Mouse (Mus musculus) heart, embryonic 14.5 days (tissue): ENCODE data around the gene Polr3b. TPM values are rescaled to one million over a fixed set of nuclear protein-coding genes. Genes with fewer than 3 reads are reported as not detected.

Source experiments
- ATAC-seq: fragments of 200-750 bp; cut with Nextera tagmentation; 2 replicates; pipeline ENCODE4 v1.8.0; 2017; ENCODE audit warnings: low read depth, moderate TSS enrichment; ENCODE audit not compliant: insufficient number of reproducible peaks, insufficient read depth, low FRiP score
- H3K27ac ChIP-seq, 2 experiments: fragments of 200-500 bp in 1 of 2; fragments of 300-500 bp in 1 of 2; sonication (generic) in 1 of 2; replicated peaks in 1 of 2; 2 replicates each; pipeline ENCODE4 v1.5.1; 2012 to 2014; ENCODE audit warnings: low read depth in 2 of 2, low read length in 2 of 2, control low read depth in 1 of 2, mild to moderate bottlenecking in 1 of 2, mixed read lengths in 1 of 2; ENCODE audit not compliant: control insufficient read depth in 1 of 2, insufficient read depth in 1 of 2
- H3K27me3 ChIP-seq: fragments of 300-500 bp; sonication (generic); 2 replicates; pipeline ENCODE4 v1.6.1; 2014; ENCODE audit warnings: mild to moderate bottlenecking, low read length, control low read depth; ENCODE audit not compliant: control insufficient read depth, insufficient read depth
- H3K36me3 ChIP-seq: fragments of 300-500 bp; sonication (generic); 2 replicates; pipeline ENCODE4 v1.6.1; 2014; ENCODE audit warnings: mild to moderate bottlenecking, control low read depth, low read length, mixed read lengths; ENCODE audit not compliant: control insufficient read depth, insufficient read depth
- H3K4me1 ChIP-seq, 2 experiments: fragments of 200-500 bp in 1 of 2; fragments of 300-500 bp in 1 of 2; sonication (generic) in 1 of 2; 2 replicates each; pipeline ENCODE4 v1.6.1; 2012 to 2014; ENCODE audit warnings: low read length in 2 of 2, control low read depth in 1 of 2, mixed read lengths in 1 of 2; ENCODE audit not compliant: control insufficient read depth in 2 of 2, insufficient read depth in 2 of 2
- H3K4me2 ChIP-seq: fragments of 300-500 bp; sonication (generic); 2 replicates; pipeline ENCODE4 v1.6.1; 2014; ENCODE audit warnings: mild to moderate bottlenecking, low read length
- H3K4me3 ChIP-seq, 2 experiments: fragments of 200-500 bp in 1 of 2; fragments of 300-500 bp in 1 of 2; sonication (generic) in 1 of 2; 2 replicates each; pipeline ENCODE4 v1.5.1; 2012 to 2014; ENCODE audit warnings: low read length in 2 of 2, mild to moderate bottlenecking in 2 of 2, control low read depth in 1 of 2, low read depth in 1 of 2, moderate library complexity in 1 of 2; ENCODE audit not compliant: control insufficient read depth in 1 of 2, insufficient read depth in 1 of 2
- H3K9ac ChIP-seq: fragments of 300-500 bp; sonication (generic); 2 replicates; pipeline ENCODE4 v1.6.1; 2014; ENCODE audit warnings: mild to moderate bottlenecking, low read length
- H3K9me3 ChIP-seq: fragments of 300-500 bp; sonication (generic); 2 replicates; pipeline ENCODE4 v1.6.1; 2016; ENCODE audit warnings: low read length, control low read depth; ENCODE audit not compliant: control insufficient read depth
- WGBS: fragments of 180-500 bp; shearing (Covaris S2); extraction: QIAGEN DNeasy Blood & Tissue Kit; methylation state at CpG from one replicate; pipeline ENCODE4 v1.1.7; 2014; 5-methylcytosine and 5-hydroxymethylcytosine counted together
- polyA plus RNA-seq: library from polyadenylated mRNA; unstranded; fragments of >200 nt; fragmentation: Nextera tagmentation; extraction: Ambion mirVana; gene quantifications from 2 replicates; pipeline ENCODE4 v1.2.1, GENCODE M21; 2014

Polr3b gene
- polyA plus RNA-seq, 1 experiment from 2014 or later, result 12.9 TPM

DNA sequence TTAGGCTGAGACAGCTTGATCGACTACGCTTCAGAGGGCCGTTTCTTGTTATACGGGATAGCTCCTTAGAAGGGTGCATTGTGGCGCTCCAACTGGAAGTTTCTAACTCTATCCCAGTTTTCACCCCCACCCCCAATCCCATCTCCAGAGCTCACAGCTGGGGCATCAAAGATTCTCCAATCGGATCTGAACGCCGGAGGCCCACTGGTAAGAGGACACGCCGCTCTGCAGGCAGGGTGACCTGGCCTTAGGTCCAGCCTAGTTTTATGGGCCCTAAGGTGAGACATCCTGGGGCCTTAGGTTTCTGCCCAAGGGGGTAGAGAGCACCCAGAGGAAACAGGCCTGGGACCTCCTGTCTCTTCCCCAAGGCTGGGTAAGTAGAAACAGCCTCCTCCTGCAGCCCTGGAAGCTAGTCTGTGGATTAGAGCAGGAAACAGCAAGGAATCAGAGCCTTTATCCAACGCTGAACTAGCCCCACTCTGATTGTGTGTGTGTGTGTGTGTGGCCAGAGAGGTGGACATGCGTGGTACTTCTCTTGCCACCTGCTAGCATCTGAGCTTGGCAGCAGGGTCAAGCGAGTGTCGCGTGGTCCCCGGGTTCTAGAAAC is 137.5 kb downstream of the Polr3b start:
- H3K36me3 ChIP-seq, result no peaks in the 10 kb centered on the region
- peak overlapping the region; percentile 70 for H3K4me2 ChIP-seq
- 7% methylated on average over 16 of the region's 16 CpGs for WGBS
- peak overlapping the region; percentile 13 to 37; a peak in 3 of 4 replicates for H3K4me3 ChIP-seq
- no peaks in the 10 kb centered on the region for H3K9me3 ChIP-seq
- H3K4me1 ChIP-seq, result peaks cover 13 to 37% of the 10 kb centered on the region in 2 experiments; a peak in 3 of 4 replicates
- H3K27me3 ChIP-seq, result peaks cover 97% of the 10 kb centered on the region
- no peak overlapping the region for H3K27ac ChIP-seq
- no peak for ATAC-seq
- H3K9ac ChIP-seq, result peak overlapping the region; percentile 44; the same call in 1 of the 2 replicates

DNA sequence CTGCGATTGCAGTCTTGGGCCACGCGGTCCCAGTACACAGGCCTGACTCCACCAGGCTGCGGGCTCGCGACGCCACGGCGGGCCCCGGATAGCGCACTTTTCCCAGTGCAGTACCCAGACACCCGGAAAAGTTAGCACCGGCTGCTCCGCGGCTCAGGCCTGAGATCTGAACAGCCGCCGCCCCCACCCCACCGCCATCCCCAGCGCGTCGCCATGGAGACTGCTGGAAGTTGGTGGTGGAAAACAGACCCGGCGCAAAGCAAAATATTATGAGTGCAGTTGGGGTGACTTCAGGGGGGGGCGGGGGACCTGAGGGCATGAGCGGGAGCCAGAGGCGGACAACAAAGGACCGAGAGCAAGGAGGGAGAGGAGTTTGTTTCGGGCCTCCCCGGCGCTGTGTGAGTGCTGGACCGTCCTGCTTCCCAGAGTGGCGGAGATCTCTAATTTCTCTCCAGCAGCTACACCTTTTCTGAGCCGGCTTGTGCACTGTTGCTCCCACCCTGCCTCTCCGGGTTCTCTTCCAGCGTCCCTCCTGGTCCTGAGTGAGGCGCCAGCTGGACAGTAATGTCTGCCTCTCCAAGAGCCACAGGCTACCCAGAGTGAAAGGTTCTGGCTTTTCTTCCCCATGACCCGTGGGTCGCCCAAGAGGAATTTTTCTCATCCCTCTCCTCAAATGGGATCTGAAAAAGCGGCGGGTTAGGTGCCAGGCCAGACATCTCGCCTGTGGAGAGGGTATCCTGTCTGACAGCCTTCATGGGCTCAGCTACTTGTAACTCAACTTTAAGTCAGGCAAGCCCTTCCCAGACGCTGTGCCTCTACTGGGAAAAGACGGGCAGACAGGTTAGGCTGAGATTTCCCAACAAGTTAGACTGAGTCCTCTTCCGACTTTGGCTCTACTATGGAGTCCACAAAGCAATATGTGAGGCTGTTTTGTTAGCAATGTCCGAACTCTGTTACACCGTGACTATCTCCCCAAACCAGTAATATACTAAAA is 138.3 kb downstream of the Polr3b start:
- H3K27me3 ChIP-seq, result peaks cover 96% of the 10 kb centered on the region
- no peaks in the 10 kb centered on the region for H3K9me3 ChIP-seq
- peak overlapping the region; percentile 44 for H3K9ac ChIP-seq
- peaks cover 13 to 31% of the 10 kb centered on the region in 2 experiments; a peak in 3 of 4 replicates for H3K4me1 ChIP-seq
- ATAC-seq, result no peak
- H3K4me2 ChIP-seq, result peak overlapping the region; percentile 70
- 6% methylated on average over 46 of the region's 46 CpGs for WGBS
- peak overlapping the region; percentile 13 to 37 for H3K4me3 ChIP-seq
- no peak overlapping the region for H3K27ac ChIP-seq
- H3K36me3 ChIP-seq, result no peaks in the 10 kb centered on the region

DNA sequence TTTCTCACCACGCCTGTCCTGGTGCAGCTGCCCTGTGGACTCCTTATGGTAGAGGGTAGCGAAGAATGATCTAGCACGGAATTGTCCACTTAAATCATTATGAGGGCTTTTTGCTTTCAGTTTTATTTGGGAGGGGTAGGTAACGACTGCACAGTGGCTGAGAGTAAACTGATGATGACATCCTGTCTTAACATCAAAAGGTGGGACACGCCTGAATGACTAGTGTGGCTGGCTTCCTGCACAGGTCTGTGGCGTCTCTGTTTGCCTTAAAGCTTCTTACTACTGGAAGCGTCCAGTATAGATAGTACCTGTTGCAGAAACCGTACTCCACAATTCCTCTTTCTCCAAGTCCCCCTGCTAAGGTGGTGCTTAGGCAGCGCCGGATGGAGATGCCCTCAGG is 146.7 kb downstream of the Polr3b start:
- Histone ChIP-seq H3K4me1 (peaks cover 14 to 17% of the 10 kb centered on the region in 2 experiments), H3K9ac (no peak overlapping the region), H3K4me3 (no peak overlapping the region), H3K36me3 (no peaks in the 10 kb centered on the region), H3K9me3 (no peaks in the 10 kb centered on the region), H3K4me2 (no peak overlapping the region), H3K27ac (no peak overlapping the region), H3K27me3 (peaks cover 40% of the 10 kb centered on the region)
- WGBS, result 80% methylated on average over 10 of the region's 10 CpGs
- no peak for ATAC-seq

DNA sequence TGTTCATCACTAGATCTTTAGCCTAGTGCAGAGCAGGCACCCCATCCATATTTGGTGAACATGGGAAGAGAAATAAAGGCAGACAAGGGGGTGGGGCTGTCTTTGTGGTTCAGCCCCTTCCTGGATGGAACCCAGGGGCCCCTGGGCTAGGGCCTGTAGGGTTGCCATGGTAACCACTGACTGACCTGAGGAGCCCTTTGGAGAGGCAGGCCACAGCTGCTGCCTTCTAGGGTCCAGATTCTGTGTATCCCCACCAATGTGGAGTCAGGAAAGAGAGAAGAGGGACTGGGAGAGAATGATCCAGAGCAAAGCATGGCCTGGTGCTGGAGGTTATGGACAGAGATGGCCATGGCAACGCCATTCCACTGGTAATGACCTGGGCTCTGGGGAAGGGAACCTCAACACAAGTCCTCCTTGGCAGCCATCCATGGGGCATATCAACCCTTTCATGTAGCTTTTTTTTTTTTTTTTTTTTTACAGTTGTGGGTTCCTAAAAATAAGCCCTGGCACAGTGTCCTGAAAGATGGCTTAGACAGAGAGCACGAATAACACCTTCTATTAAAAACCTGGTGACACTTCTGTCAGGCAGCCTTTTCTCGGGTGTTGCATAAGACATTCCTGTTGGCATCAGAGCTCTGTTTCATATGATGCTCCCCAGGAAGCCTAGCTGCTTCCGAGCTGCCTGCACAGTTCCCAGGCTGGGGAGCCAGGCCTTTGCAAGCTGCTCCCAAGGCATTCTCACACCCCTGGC is 150.5 kb downstream of the Polr3b start:
- Histone ChIP-seq H3K4me3 (no peak overlapping the region), H3K9ac (no peak overlapping the region), H3K4me1 (peaks cover 26 to 34% of the 10 kb centered on the region in 2 experiments), H3K27me3 (peaks cover 11% of the 10 kb centered on the region; the same call in 1 of the 2 replicates), H3K27ac (peak overlapping the region; percentile 53 to 67; a peak in 3 of 4 replicates), H3K4me2 (no peak overlapping the region), H3K9me3 (no peaks in the 10 kb centered on the region), H3K36me3 (no peaks in the 10 kb centered on the region)
- ATAC-seq, result 0 out of 2 replicates have a peak, but pooled peaks have one; percentile 45
- 37% methylated on average over 4 of the region's 4 CpGs for WGBS

- H3K27ac ChIP-seq, result no peak overlapping the region
- ATAC-seq, result no peak
- no peaks in the 10 kb centered on the region for H3K36me3 ChIP-seq
- peaks cover 26 to 34% of the 10 kb centered on the region in 2 experiments for H3K4me1 ChIP-seq
- H3K9ac ChIP-seq, result no peak overlapping the region
- WGBS, result 88% methylated on average over 4 of the region's 4 CpGs
- no peaks in the 10 kb centered on the region for H3K9me3 ChIP-seq
- H3K4me3 ChIP-seq, result no peak overlapping the region
- peaks cover 8% of the 10 kb centered on the region; the same call in 1 of the 2 replicates for H3K27me3 ChIP-seq
- no peak overlapping the region for H3K4me2 ChIP-seq
Measured at GRCm38 (mm10) chr10:84773889-84774288, 151.8 kb downstream of the Polr3b start.

- peaks cover 8% of the 10 kb centered on the region; the same call in 1 of the 2 replicates for H3K27me3 ChIP-seq
- H3K9me3 ChIP-seq, result no peaks in the 10 kb centered on the region
- peak; percentile 47 for ATAC-seq
- H3K36me3 ChIP-seq, result no peaks in the 10 kb centered on the region
- no peak overlapping the region for H3K9ac ChIP-seq
- peaks cover 26 to 34% of the 10 kb centered on the region in 2 experiments for H3K4me1 ChIP-seq
- H3K4me3 ChIP-seq, result no peak overlapping the region
- peak overlapping the region; percentile 15 to 20; a peak in 2 of 4 replicates for H3K27ac ChIP-seq
- 24% methylated on average over 12 of the region's 12 CpGs for WGBS
- peak overlapping the region; percentile 25 for H3K4me2 ChIP-seq
Measured at GRCm38 (mm10) chr10:84774573-84774972, 152.5 kb downstream of the Polr3b start.
